Mouse (Mus musculus): ENCODE data around the gene Gatd1.

Gene Gatd1

GRCm38 (mm10) chr7:141388487-141389109 is 25.3 kb downstream of the Gatd1 start:
- DNase-seq (ENCODE audit: low read depth), result no peak

GRCm38 (mm10) chr7:141387807-141388486 is 26.0 kb downstream of the Gatd1 start:
- DNase-seq (ENCODE audit: low read depth), result no peak

GRCm38 (mm10) chr7:141381068-141381835 is 32.7 kb downstream of the Gatd1 start:
- DNase-seq (ENCODE audit: low read depth), result no peak

GRCm38 (mm10) chr7:141379584-141379983 is 34.4 kb downstream of the Gatd1 start:
- DNase-seq (ENCODE audit: low read depth), result peak; percentile 52

- no peak for DNase-seq (ENCODE audit: low read depth)
Measured at GRCm38 (mm10) chr7:141374399-141374798, 39.5 kb downstream of the Gatd1 start.

- DNase-seq (ENCODE audit: low read depth), result no peak
Measured at GRCm38 (mm10) chr7:141373611-141374010, 40.3 kb downstream of the Gatd1 start.

GRCm38 (mm10) chr7:141371942-141372595 is 41.9 kb downstream of the Gatd1 start:
- peak; percentile 76 for DNase-seq (ENCODE audit: low read depth)

GRCm38 (mm10) chr7:141369918-141370317 is 44.0 kb downstream of the Gatd1 start:
- DNase-seq (ENCODE audit: low read depth), result no peak

- no peak for DNase-seq (ENCODE audit: low read depth)
Measured at GRCm38 (mm10) chr7:141367358-141367757, 46.6 kb downstream of the Gatd1 start.

GRCm38 (mm10) chr7:141365049-141365445 is 48.9 kb downstream of the Gatd1 start:
- DNase-seq (ENCODE audit: low read depth), result no peak

GRCm38 (mm10) chr7:141364349-141365048 is 49.4 kb downstream of the Gatd1 start:
- DNase-seq (ENCODE audit: low read depth), result no peak

- DNase-seq (ENCODE audit: low read depth), result no peak
Measured at GRCm38 (mm10) chr7:141363752-141364125, 50.2 kb downstream of the Gatd1 start.

GRCm38 (mm10) chr7:141363106-141363751 is 50.7 kb downstream of the Gatd1 start:
- peak; percentile 89 for DNase-seq (ENCODE audit: low read depth)

GRCm38 (mm10) chr7:141361510-141361909 is 52.4 kb downstream of the Gatd1 start:
- DNase-seq (ENCODE audit: low read depth), result no peak
